ENCODE assay signal across 16 mouse cellular contexts in genomic region chr6:18688652-18689348, GRCm38 (mm10).
A peak's percentile ranks its signal among the peaks of the same experiment; 100 is the strongest.
DNase-seq lines count a peak whose midpoint lies in the region; ATAC-seq and TF ChIP-seq lines count a peak whose summit lies in the region.
"Had no signal": no experiment of that assay in that cellular context is flagged by ENCODE, and none has a peak within 500 bp of the region (broad histone marks: within the 10 kb centered on the region; RNA-seq: fewer than 3 reads in every experiment).

No protein-coding gene starts in this region.

- DNase-seq in hindbrain, embryonic 14.5 days (ENCODE audit: low spot score): no peak
- DNase-seq in hindbrain, embryonic 11.5 days (ENCODE audit: low spot score): no peak
- DNase-seq in midbrain, embryonic 11.5 days (ENCODE audit: low spot score, missing footprints): no peak
- peak; percentile 80 to 85 for DNase-seq in cerebellum, postnatal 14 days
- peak; percentile 85 for DNase-seq in midbrain, postnatal 0 days (ENCODE audit: low spot score)
- no peak for DNase-seq in embryo, embryonic 11 days
- no peak for DNase-seq in thymus, postnatal 25 days
- DNase-seq: adrenal gland, postnatal 10 days; kidney, postnatal 36 days; right cerebral cortex, postnatal 14 days had no signal

- H3K27ac ChIP-seq in hindbrain, embryonic 14.5 days: no peak overlapping the region
- H3K27ac ChIP-seq in hindbrain, embryonic 11.5 days (ENCODE audit: low read depth, low read length): no peak overlapping the region
- H3K27ac ChIP-seq in midbrain, embryonic 16.5 days (ENCODE audit: low read length): peak overlapping the region; percentile 50; the same call in 1 of the 2 replicates
- H3K27ac ChIP-seq in midbrain, embryonic 11.5 days (ENCODE audit: low read depth, low read length): no peak overlapping the region
- no peak overlapping the region for H3K27ac ChIP-seq in midbrain, postnatal 0 days (ENCODE audit: low read depth, low read length)
- H3K27ac ChIP-seq: heart, embryonic 15.5 days; limb, embryonic 15.5 days; neural tube, embryonic 15.5 days had no signal

- peak; percentile 57; the same call in 1 of the 2 replicates for ATAC-seq in hindbrain, embryonic 14.5 days (ENCODE audit: low FRiP score)
- no peak for ATAC-seq in hindbrain, embryonic 11.5 days (ENCODE audit: low FRiP score)
- peak; percentile 32; the same call in 1 of the 2 replicates for ATAC-seq in midbrain, embryonic 16.5 days
- ATAC-seq in midbrain, embryonic 11.5 days (ENCODE audit: low FRiP score): no peak
- peak; percentile 47; the same call in 1 of the 2 replicates for ATAC-seq in midbrain, postnatal 0 days (ENCODE audit: low FRiP score)
- ATAC-seq: intestine, embryonic 16.5 days; lung, postnatal 0 days had no signal

- no peak overlapping the region for H3K4me2 ChIP-seq in hindbrain, embryonic 14.5 days (replicated peaks)
- no peak overlapping the region for H3K4me2 ChIP-seq in hindbrain, embryonic 11.5 days (replicated peaks; ENCODE audit: low read depth, low read length)
- no peak overlapping the region for H3K4me2 ChIP-seq in midbrain, embryonic 16.5 days (ENCODE audit: low read length)
- no peak overlapping the region for H3K4me2 ChIP-seq in midbrain, embryonic 11.5 days
- H3K4me2 ChIP-seq in midbrain, postnatal 0 days (ENCODE audit: low read depth, low read length, poor library complexity, severe bottlenecking): no peak overlapping the region
- H3K4me2 ChIP-seq: heart, embryonic 15.5 days; limb, embryonic 15.5 days; neural tube, embryonic 15.5 days had no signal

- no peaks in the 10 kb centered on the region for H3K27me3 ChIP-seq in hindbrain, embryonic 14.5 days (ENCODE audit: control insufficient read depth, insufficient read depth, low read length)
- H3K27me3 ChIP-seq in hindbrain, embryonic 11.5 days (ENCODE audit: control insufficient read depth, insufficient read depth, low read length): no peaks in the 10 kb centered on the region
- no peaks in the 10 kb centered on the region for H3K27me3 ChIP-seq in midbrain, embryonic 16.5 days (ENCODE audit: control insufficient read depth, insufficient read depth, low read depth, low read length)
- no peaks in the 10 kb centered on the region for H3K27me3 ChIP-seq in midbrain, embryonic 11.5 days (ENCODE audit: control insufficient read depth, insufficient read depth, low read length)
- no peaks in the 10 kb centered on the region for H3K27me3 ChIP-seq in midbrain, postnatal 0 days (ENCODE audit: insufficient read depth, low read length)
- H3K27me3 ChIP-seq: heart, embryonic 15.5 days; limb, embryonic 15.5 days; neural tube, embryonic 15.5 days had no signal

- H3K9ac ChIP-seq in hindbrain, embryonic 14.5 days: no peak overlapping the region
- no peak overlapping the region for H3K9ac ChIP-seq in hindbrain, embryonic 11.5 days (ENCODE audit: low read depth, low read length)
- H3K9ac ChIP-seq in midbrain, embryonic 16.5 days (ENCODE audit: low read depth, low read length): no peak overlapping the region
- H3K9ac ChIP-seq in midbrain, embryonic 11.5 days (ENCODE audit: low read length): no peak overlapping the region
- H3K9ac ChIP-seq in midbrain, postnatal 0 days (replicated peaks; ENCODE audit: low read length, poor library complexity, severe bottlenecking): no peak overlapping the region
- H3K9ac ChIP-seq: heart, embryonic 15.5 days; limb, embryonic 15.5 days; neural tube, embryonic 15.5 days had no signal

- H3K4me1 ChIP-seq in hindbrain, embryonic 14.5 days (replicated peaks; ENCODE audit: control insufficient read depth, insufficient read depth, low read length): no peaks in the 10 kb centered on the region; the same call in 1 of the 2 replicates
- H3K4me1 ChIP-seq in hindbrain, embryonic 11.5 days (replicated peaks; ENCODE audit: control insufficient read depth, insufficient read depth, low read length): no peaks in the 10 kb centered on the region
- 0 out of 2 replicates have a peak, but pooled peaks cover 2% of the 10 kb centered on the region for H3K4me1 ChIP-seq in midbrain, embryonic 16.5 days (ENCODE audit: control insufficient read depth, insufficient read depth, low read length)
- no peaks in the 10 kb centered on the region for H3K4me1 ChIP-seq in midbrain, embryonic 11.5 days (ENCODE audit: control insufficient read depth, insufficient read depth, low read length)
- no peaks in the 10 kb centered on the region for H3K4me1 ChIP-seq in midbrain, postnatal 0 days (ENCODE audit: insufficient read depth, low read length)
- H3K4me1 ChIP-seq: heart, embryonic 15.5 days; limb, embryonic 15.5 days; neural tube, embryonic 15.5 days had no signal

- no peaks in the 10 kb centered on the region for H3K36me3 ChIP-seq in hindbrain, embryonic 14.5 days (replicated peaks; ENCODE audit: control insufficient read depth, insufficient read depth)
- no peaks in the 10 kb centered on the region for H3K36me3 ChIP-seq in hindbrain, embryonic 11.5 days (ENCODE audit: control insufficient read depth, insufficient read depth, low read length)
- no peaks in the 10 kb centered on the region for H3K36me3 ChIP-seq in midbrain, embryonic 16.5 days (ENCODE audit: control insufficient read depth, insufficient read depth, low read length)
- no peaks in the 10 kb centered on the region for H3K36me3 ChIP-seq in midbrain, embryonic 11.5 days (ENCODE audit: control insufficient read depth, insufficient read depth, low read length)
- no peaks in the 10 kb centered on the region for H3K36me3 ChIP-seq in midbrain, postnatal 0 days (ENCODE audit: insufficient read depth, low read length)
- H3K36me3 ChIP-seq: heart, embryonic 15.5 days; limb, embryonic 15.5 days; neural tube, embryonic 15.5 days had no signal

- TF ChIP-seq CTCF in midbrain, postnatal 0 days (IDR thresholded peaks at IDR 0.05): no peak

- H3K4me3 ChIP-seq in hindbrain, embryonic 14.5 days (replicated peaks; ENCODE audit: low read length): no peak overlapping the region
- no peak overlapping the region for H3K4me3 ChIP-seq in hindbrain, embryonic 11.5 days (ENCODE audit: low read depth, low read length)
- H3K4me3 ChIP-seq in midbrain, embryonic 16.5 days (ENCODE audit: low read depth, low read length): no peak overlapping the region
- no peak overlapping the region for H3K4me3 ChIP-seq in midbrain, embryonic 11.5 days (ENCODE audit: low read depth, low read length)
- no peak overlapping the region for H3K4me3 ChIP-seq in midbrain, postnatal 0 days (ENCODE audit: low read depth, low read length)
- H3K4me3 ChIP-seq: heart, embryonic 15.5 days; limb, embryonic 15.5 days; neural tube, embryonic 15.5 days had no signal

- WGBS in hindbrain, embryonic 14.5 days: 46% methylated on average over 11 of the region's 11 CpGs
- WGBS in hindbrain, embryonic 11.5 days: 52% methylated on average over 11 of the region's 11 CpGs
- WGBS in midbrain, embryonic 16.5 days: 42% methylated on average over 11 of the region's 11 CpGs
- WGBS in midbrain, embryonic 11.5 days: 56% methylated on average over 11 of the region's 11 CpGs
- WGBS in midbrain, postnatal 0 days: 43% methylated on average over 11 of the region's 11 CpGs

- no peaks in the 10 kb centered on the region for H3K9me3 ChIP-seq in hindbrain, embryonic 14.5 days (ENCODE audit: control insufficient read depth, low read length)
- H3K9me3 ChIP-seq in hindbrain, embryonic 11.5 days (ENCODE audit: control insufficient read depth, low read length): no peaks in the 10 kb centered on the region
- H3K9me3 ChIP-seq in midbrain, embryonic 16.5 days (replicated peaks; ENCODE audit: control insufficient read depth, low read length, poor library complexity, severe bottlenecking): no peaks in the 10 kb centered on the region
- H3K9me3 ChIP-seq in midbrain, embryonic 11.5 days (ENCODE audit: control insufficient read depth, low read length): no peaks in the 10 kb centered on the region
- H3K9me3 ChIP-seq in midbrain, postnatal 0 days (ENCODE audit: low read length): no peaks in the 10 kb centered on the region
- H3K9me3 ChIP-seq: heart, embryonic 15.5 days; limb, embryonic 15.5 days; neural tube, embryonic 15.5 days had no signal

Comparison
In these comparisons a context has a peak if more than half of its experiments do, and no peak if none do; other contexts are left out.
1. ATAC-seq: peak in hindbrain, embryonic 14.5 days (single experiment), midbrain, embryonic 16.5 days (single experiment) and midbrain, postnatal 0 days (single experiment); none in hindbrain, embryonic 11.5 days (single experiment) and midbrain, embryonic 11.5 days (single experiment).
2. DNase-seq: peak in cerebellum, postnatal 14 days (2 of 2) and midbrain, postnatal 0 days (single experiment); none in hindbrain, embryonic 14.5 days (single experiment), hindbrain, embryonic 11.5 days (single experiment), midbrain, embryonic 11.5 days (single experiment), embryo, embryonic 11 days (single experiment) and thymus, postnatal 25 days (single experiment).